Mouse (Mus musculus) ES-Bruce4 (cell line): ENCODE measurements around the gene Cfap61. TPM values are rescaled to one million over a fixed set of nuclear protein-coding genes. Genes with fewer than 3 reads are reported as not detected.

ENCODE experiments used
- H3K27ac ChIP-seq: 2 replicates; pipeline ENCODE4 v1.5.1; 2012; ENCODE audit warnings: low read length, inconsistent platforms; ENCODE audit not compliant: insufficient read depth
- H3K27me3 ChIP-seq: 2 replicates; pipeline ENCODE4 v1.6.1; 2012; ENCODE audit warnings: mild to moderate bottlenecking, low read length, inconsistent platforms; ENCODE audit not compliant: control insufficient read depth, poor library complexity, insufficient read depth, severe bottlenecking
- H3K36me3 ChIP-seq: 2 replicates; pipeline ENCODE4 v1.6.1; 2012; ENCODE audit warnings: inconsistent platforms, mild to moderate bottlenecking, low read length, moderate library complexity; ENCODE audit not compliant: control insufficient read depth, poor library complexity, insufficient read depth, severe bottlenecking
- H3K4me1 ChIP-seq: one replicate; pipeline ENCODE4 v1.8.1; 2011; ENCODE audit warnings: low read length; ENCODE audit not compliant: control insufficient read depth, insufficient read depth
- H3K4me3 ChIP-seq: 2 replicates; pipeline ENCODE4 v1.5.1; 2011; ENCODE audit warnings: low read depth, mild to moderate bottlenecking, low read length
- H3K9ac ChIP-seq: 2 replicates; pipeline ENCODE4 v1.6.1; 2012; ENCODE audit warnings: low read depth, mild to moderate bottlenecking, inconsistent platforms; ENCODE audit not compliant: poor library complexity, severe bottlenecking
- H3K9me3 ChIP-seq: replicated peaks from 2 replicates; pipeline ENCODE4 v1.6.1; 2012; ENCODE audit warnings: mild to moderate bottlenecking, low read length, inconsistent platforms; ENCODE audit not compliant: control insufficient read depth, poor library complexity, insufficient read depth, severe bottlenecking
- CTCF ChIP-seq: IDR thresholded peaks from one replicate; pipeline ENCODE4 v1.8.1; 2011; ENCODE audit warnings: low read depth, low read length
- EP300 ChIP-seq: IDR thresholded peaks from 2 replicates; pipeline ENCODE4 v1.6.1; 2011; ENCODE audit warnings: low read depth, low read length; ENCODE audit not compliant: insufficient read depth
- POLR2A ChIP-seq: IDR thresholded peaks from one replicate; pipeline ENCODE4 v1.8.1; 2011; ENCODE audit warnings: low read length; ENCODE audit not compliant: insufficient read depth
- polyA plus RNA-seq: library from polyadenylated mRNA; stranded (reverse); fragments of >200 nt; gene quantifications from 2 replicates; pipeline ENCODE4 v1.2.4, GENCODE M21; 2011; ENCODE audit warnings: low read depth; ENCODE audit not compliant: missing spikeins, insufficient read depth, insufficient read length

Cfap61 gene
- polyA plus RNA-seq, 1 experiment: 2.4 TPM

DNA sequence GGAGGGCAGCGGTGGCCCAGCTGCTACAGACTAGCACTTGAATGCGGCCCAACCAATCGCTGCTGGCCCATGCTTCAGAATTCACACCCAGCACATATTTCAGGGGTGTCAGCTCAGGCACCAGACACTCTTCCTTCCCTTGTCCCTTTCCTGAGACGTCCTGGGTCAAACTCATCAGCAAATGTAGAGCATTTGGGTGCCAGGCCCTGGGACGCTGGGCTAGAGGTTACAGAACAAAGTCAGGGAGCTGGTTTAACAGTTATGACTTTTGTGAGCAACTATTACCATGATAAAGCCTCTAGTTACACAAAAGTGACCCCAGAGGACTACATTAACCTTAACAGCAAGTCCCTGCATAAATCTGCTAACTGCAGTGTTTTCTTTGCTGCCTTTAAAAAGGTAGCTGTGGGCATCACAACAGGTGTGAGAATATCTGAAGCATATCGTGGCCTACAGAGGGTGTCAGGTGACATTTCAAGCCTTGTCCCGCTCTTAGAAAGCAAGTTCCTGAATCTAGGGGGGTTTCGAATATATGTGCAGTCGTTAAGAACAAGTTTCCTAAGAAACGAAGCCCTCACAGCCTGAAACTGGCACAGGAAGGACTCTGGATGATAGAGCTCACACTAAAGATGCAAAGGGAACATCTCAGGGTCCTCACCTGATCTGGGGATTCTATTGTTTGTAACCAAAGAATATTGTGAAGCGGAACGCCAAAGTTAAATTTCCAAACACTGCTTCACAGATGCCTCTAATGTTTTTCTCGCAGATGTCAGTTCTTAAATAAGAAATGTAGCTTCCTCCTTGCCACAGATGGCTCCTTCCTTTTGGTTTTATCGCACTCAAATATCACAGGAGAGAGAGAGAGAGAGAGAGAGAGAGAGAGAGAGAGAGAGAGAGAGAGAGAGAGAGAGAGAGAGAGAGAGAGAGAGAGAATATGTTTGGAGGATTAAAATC is 281.8 kb downstream of the Cfap61 start:
- Histone ChIP-seq H3K4me3 (no peak overlapping the region), H3K27me3 (peaks cover 6% of the 10 kb centered on the region), H3K27ac (no peak overlapping the region), H3K9me3 (no peaks in the 10 kb centered on the region), H3K4me1 (no peaks in the 10 kb centered on the region), H3K36me3 (no peaks in the 10 kb centered on the region), H3K9ac (no peak overlapping the region)
- TF ChIP-seq EP300 (no peak), CTCF (no peak), POLR2A (no peak)

DNA sequence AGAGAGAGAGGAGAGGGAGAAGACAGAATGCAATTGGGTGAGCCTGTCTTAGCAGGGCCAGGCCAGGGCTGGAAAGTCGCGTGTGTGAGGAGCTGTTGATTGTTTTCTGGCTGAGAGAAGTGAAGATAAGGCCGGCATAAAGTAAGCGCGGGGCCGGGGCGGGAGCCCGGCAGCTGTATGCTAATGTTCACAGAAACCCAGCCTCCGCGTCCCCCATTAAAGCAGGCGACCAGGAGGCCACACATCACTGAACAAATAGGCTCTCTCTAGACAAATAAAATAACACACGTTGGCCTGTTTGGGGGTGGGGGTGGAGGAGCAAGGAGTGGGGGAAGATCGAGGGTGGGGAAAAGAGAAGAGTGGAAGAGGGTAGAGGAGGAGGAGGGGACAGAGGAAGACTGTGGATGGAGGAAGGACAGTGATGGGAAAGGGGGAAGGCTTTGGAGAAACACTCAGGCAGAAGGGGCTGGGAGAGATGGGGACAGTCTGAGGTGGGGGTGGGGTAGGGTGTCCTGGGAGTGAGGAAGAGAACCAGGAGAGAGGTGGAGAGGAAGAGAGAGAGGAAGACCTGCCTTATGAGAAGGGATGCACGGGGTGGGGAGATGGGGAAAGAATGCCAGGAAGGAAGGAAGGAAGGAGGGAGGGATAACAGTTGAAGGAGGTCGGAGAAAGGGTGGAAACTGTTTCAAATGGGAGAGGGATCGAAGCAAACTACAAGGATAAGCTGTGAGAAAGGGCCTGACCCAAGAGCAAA is 282.8 kb downstream of the Cfap61 start:
- no peak overlapping the region for H3K9ac ChIP-seq
- no peaks in the 10 kb centered on the region for H3K9me3 ChIP-seq
- H3K4me1 ChIP-seq: no peaks in the 10 kb centered on the region
- H3K27ac ChIP-seq: no peak overlapping the region
- TF ChIP-seq EP300: no peak
- TF ChIP-seq POLR2A: no peak
- TF ChIP-seq CTCF: no peak
- no peaks in the 10 kb centered on the region for H3K36me3 ChIP-seq
- H3K4me3 ChIP-seq: no peak overlapping the region
- peaks cover 11% of the 10 kb centered on the region for H3K27me3 ChIP-seq

DNA sequence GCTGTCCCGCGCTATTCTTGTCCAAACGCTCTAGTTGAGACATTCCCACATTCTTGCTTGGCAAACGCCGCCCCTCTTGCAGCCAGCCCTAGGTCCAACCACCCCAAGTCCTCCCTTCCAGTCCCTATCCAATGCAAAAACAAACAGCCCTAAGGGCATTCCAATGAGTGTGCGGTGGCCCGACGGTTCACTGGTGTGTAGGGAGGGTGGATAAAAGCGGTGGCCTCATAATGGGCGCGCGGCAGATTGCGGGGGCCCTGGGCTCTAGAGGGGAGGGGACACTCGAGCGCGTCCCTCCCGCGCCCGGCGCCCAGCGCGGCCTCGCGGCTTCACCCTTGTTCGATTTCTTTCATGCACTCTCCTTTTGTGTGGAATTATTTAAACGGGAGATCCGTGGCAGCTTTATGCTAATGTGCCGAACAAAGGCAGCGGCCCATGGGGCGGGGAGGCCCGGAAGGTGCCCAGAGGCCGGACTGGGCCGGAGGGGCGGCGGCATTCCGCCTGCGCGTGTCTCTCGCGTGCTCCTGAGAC is 283.6 kb downstream of the Cfap61 start:
- Histone ChIP-seq H3K4me3 (peak overlapping the region; percentile 25; the same call in 1 of the 2 replicates), H3K27ac (no peak overlapping the region), H3K4me1 (no peaks in the 10 kb centered on the region), H3K9ac (no peak overlapping the region), H3K9me3 (no peaks in the 10 kb centered on the region), H3K36me3 (no peaks in the 10 kb centered on the region), H3K27me3 (peaks cover 19% of the 10 kb centered on the region)
- TF ChIP-seq POLR2A (no peak), EP300 (0 out of 2 replicates have a peak, but pooled peaks have one; percentile 20)

DNA sequence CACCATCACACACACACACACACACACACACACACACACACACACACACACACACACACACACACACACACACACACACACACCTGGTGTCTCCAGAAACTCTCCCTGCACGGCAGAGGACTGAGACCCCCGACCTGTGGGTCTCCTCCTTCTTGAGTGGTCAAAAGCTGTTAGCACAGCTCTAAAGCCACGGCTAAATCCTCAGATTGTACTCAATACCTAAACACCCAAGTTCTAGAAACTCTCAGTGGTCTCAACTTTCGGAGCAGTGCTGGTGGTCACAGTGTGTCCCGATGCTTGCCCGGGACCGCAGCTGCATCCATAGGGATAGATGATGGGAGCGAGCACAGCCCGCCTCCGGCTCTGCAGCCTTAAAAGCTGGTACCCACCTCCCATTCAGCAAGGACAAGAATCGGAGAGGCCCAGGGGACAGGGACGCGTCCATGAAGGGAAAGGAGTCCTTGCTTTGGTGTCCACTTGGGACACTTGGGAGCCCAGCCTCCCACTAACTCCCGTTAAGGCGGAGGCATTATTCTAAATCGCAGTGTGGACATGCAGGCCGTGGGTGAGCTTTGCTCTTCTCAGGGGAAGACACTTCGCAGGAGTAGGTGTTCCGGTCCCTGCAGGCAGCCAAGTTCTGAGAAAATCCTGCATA is 284.4 kb downstream of the Cfap61 start:
- peaks cover 26% of the 10 kb centered on the region for H3K27me3 ChIP-seq
- TF ChIP-seq CTCF: no peak
- no peak for TF ChIP-seq POLR2A
- TF ChIP-seq EP300: no peak
- H3K9me3 ChIP-seq: no peaks in the 10 kb centered on the region
- peak overlapping the region; percentile 15; the same call in 1 of the 2 replicates for H3K4me3 ChIP-seq
- no peak overlapping the region for H3K27ac ChIP-seq
- H3K4me1 ChIP-seq: no peaks in the 10 kb centered on the region
- no peaks in the 10 kb centered on the region for H3K36me3 ChIP-seq
- no peak overlapping the region for H3K9ac ChIP-seq

DNA sequence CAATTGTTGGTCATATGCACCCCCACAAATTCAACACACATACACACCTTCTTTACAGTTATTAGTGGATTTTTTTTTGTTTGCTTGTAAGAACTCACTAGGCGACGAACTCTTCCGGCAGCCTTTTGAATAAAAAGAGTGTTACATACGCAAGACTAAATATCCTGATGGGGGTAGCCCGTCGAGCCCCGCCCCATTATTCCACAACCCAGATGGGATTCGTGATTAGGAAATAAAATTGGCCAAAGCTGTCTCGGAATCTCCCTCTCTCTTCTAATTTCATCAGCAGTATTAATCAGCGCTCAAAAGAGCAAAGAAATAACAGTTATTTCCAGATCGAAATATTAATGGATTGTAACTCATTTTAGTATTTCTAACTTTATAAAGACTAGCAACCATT is 285.2 kb downstream of the Cfap61 start:
- TF ChIP-seq POLR2A: no peak
- TF ChIP-seq CTCF: no peak
- TF ChIP-seq EP300: no peak
- no peaks in the 10 kb centered on the region for H3K4me1 ChIP-seq
- no peak overlapping the region for H3K9ac ChIP-seq
- H3K27ac ChIP-seq: no peak overlapping the region
- H3K27me3 ChIP-seq: peaks cover 29% of the 10 kb centered on the region
- H3K36me3 ChIP-seq: no peaks in the 10 kb centered on the region
- no peak overlapping the region for H3K4me3 ChIP-seq
- H3K9me3 ChIP-seq: no peaks in the 10 kb centered on the region
